Mouse (Mus musculus) kidney, postnatal 36 days (tissue): Measurements from ENCODE around the gene G3bp2.

Source experiments
- DNase-seq, 2 experiments: peaks; one replicate each; pipeline ENCODE4 v3.0.0; 2021 to 2022; ENCODE audit warnings: mixed read lengths in 2 of 2

The G3bp2 gene

DNA sequence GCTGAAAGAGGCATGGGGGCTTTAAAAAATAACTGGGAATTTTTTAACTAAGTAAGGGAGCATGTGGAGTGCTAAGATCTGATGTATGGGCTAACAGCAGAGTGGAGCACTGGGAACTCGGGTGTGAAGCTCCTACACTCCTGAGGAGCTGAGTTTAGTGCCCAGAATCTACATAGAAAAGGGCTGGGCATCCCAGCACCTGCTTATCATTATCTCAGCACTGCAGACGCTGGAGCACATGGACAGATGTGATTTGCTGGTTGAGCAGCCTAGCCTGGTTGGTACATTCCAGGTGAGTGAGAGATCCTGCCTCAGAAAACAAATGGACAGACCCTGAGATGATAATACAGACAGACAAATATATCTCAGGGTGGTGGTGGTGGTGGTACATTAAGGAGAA lies 73.7 kb downstream of the G3bp2 start:
- DNase-seq, result no peak

DNA sequence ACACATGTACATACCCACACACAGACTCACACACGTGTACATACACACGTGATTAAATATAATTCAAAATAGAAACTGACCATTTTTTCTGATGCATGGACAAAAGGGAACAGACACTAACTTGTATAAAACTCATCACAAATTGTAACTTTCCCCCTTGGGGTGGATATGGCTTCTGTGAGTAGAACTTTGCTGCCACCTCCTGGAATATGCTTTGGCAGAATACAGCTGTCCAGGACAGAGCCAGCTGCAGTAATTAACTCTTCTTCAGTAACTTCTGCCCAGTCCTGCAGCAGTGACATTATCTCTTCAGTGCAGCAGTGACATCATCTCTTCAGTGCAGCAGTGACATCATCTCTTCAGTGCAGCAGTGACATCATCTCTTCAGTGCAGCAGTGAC lies 80.5 kb downstream of the G3bp2 start:
- DNase-seq, result peak in 1 of 2 experiments; percentile 34
